Mouse (Mus musculus): ENCODE measurements around the gene Asic2.

Gene Asic2

GRCm38 (mm10) chr11:81612798-81613540, 355.3 kb downstream of the Asic2 start:
- DNase-seq (ENCODE audit: extremely low spot score, low read depth, low spot score), result peak; percentile 83

DNA sequence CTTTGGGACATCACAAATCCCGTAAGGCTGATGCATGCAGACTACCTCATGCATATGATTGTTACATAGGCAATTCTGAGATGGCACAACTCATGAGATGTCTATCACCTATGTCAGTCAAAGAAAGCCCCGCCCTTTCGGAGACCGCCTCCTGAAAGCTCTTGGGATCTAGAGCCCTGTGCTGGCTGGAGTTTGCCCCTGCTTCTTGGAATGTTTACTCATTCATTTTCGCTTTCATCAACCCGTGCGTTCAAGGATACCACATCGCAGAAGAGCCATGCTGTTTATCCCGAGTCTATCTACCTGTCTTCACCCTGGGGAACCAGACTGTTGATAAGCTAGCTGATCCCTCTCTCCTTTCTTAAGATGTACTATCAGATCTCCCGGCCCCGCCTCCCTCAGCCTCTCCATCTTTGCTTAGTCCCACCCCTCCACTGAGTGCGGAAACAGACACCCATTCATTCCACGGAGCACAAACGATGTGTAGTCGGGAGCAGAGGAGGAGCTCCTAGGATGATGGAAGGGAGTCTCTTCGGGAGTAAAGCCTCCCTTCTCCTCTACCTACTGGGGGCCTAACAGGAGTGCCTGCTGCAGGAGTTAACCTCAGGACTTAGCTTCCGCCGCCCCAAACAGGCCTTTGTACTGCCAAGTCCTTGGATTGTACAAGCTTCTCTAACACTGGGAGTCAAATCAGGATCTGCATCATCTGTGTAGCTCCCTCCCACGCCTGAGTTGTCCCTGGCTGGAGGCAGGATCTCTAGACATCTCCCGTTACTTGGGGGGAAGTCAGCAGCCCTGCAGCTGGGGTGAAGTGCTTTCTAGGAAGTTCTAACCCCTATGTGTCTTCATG, 356.1 kb downstream of the Asic2 start:
- DNase-seq (ENCODE audit: extremely low spot score, low read depth, low spot score), result no peak

DNA sequence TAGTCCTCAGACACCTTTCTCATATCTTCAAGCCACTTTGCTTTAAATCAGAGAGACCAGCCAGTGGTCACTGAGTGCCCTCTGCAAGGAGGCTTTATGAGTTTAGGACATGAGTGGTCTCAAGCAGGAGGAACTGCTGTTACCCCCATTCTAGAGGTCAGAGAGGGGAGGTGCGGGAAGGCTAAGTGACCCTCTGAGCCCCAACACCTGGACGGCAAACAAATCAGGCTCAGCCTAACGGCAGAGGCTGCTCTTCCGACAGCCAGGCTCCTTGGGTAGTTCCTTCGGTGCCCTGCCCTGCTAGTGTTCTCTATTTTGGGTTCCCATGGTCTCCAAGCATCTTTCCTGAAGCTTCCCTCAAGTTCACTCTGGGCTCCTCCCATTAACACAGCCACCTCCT, 357.8 kb downstream of the Asic2 start:
- DNase-seq (ENCODE audit: extremely low spot score, low read depth, low spot score), result no peak

GRCm38 (mm10) chr11:81602971-81603370, 365.3 kb downstream of the Asic2 start:
- DNase-seq (ENCODE audit: extremely low spot score, low read depth, low spot score), result no peak

GRCm38 (mm10) chr11:81601736-81602135, 366.5 kb downstream of the Asic2 start:
- no peak for DNase-seq (ENCODE audit: extremely low spot score, low read depth, low spot score)

DNA sequence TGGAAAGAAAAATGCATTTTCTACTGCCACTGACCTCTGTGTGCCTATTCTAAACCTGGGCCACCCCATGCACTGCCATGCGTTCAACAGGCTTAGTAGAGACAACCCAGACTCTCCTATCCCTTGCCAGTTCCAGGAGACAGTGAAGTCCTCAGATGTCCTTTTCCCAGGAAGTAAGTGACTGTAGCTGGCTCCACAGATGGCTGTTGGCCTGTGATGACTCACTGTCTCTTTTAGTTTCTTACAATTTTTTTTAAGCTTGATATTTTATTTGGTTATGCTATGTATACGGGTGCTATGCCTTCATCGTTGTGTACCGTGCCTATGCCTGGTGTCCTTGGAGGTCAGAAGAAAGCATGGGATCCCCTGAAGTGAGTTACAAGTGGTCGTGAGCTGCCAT, 370.7 kb downstream of the Asic2 start:
- DNase-seq (ENCODE audit: extremely low spot score, low read depth, low spot score), result no peak

- DNase-seq (ENCODE audit: extremely low spot score, low read depth, low spot score), result no peak
Observed at GRCm38 (mm10) chr11:81595235-81595634, 373.0 kb downstream of the Asic2 start.

- DNase-seq (ENCODE audit: extremely low spot score, low read depth, low spot score), result no peak
Observed at GRCm38 (mm10) chr11:81592776-81593175, 375.5 kb downstream of the Asic2 start.

GRCm38 (mm10) chr11:81590911-81591310, 377.3 kb downstream of the Asic2 start:
- no peak for DNase-seq (ENCODE audit: extremely low spot score, low read depth, low spot score)

- DNase-seq (ENCODE audit: extremely low spot score, low read depth, low spot score), result no peak
Observed at GRCm38 (mm10) chr11:81588630-81589029, 379.6 kb downstream of the Asic2 start.

DNA sequence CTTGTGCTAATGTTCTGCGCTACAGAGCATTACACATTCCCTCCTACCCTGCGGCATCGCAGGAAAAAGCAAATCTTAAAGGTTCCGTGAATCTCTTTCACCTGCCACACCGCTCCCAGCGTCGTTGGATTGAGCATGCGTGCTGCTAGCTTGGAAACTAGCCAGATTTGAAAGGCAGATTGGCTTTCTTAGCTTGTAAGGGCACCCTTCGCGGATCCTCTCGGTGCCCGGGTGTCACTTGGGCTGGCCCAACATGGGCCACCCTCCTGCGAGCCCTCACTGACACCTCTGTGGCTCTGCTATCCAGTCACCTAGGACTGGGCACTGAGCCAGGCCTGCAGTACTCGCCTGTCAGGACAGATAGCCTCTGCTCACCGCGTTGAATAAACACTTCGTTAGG, 380.3 kb downstream of the Asic2 start:
- DNase-seq (ENCODE audit: extremely low spot score, low read depth, low spot score), result no peak

DNA sequence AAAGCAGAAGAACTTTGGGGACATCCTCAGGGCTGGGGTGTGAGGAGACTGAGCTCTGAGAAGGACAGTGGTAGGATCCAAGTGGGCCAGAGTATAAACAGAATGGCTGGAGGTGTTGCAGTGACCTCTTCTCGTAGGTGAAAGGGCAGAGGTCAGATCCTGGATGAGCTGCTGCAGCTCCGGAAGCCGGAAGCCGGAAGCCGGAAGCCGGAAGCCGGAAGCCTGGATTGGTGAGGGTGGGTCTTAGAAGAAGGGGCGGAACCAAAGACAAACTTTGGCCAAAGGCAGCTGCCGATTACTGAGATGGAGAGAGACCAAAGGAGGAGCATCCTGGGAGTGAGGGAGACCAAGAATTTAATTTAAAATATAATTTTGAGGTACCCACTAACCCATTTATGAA, 381.1 kb downstream of the Asic2 start:
- no peak for DNase-seq (ENCODE audit: extremely low spot score, low read depth, low spot score)

- DNase-seq (ENCODE audit: extremely low spot score, low read depth, low spot score), result no peak
Observed at GRCm38 (mm10) chr11:81584506-81584905, 383.8 kb downstream of the Asic2 start.

DNA sequence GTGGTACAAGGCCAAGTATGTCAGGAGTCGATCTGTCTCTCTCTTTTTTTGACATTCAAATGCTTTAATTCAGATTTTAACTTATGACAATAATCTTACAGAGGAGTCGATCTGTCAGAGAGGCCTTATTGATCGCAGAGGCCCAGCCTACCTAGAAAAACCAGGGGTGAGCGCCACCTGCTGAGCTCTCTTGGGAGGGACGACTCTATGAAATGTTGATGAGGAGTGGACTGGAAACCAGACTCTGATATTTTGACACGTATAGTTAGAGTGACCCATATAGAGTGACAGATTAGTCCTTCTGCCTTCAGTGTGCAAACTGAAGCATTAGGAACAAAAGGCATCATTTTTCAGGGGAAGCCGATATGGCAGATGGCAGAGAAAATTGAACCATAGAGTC, 385.1 kb downstream of the Asic2 start:
- DNase-seq (ENCODE audit: extremely low spot score, low read depth, low spot score), result no peak

- no peak for DNase-seq (ENCODE audit: extremely low spot score, low read depth, low spot score)
Observed at GRCm38 (mm10) chr11:81582161-81582560, 386.1 kb downstream of the Asic2 start.

GRCm38 (mm10) chr11:81579753-81580152, 388.5 kb downstream of the Asic2 start:
- DNase-seq (ENCODE audit: extremely low spot score, low read depth, low spot score), result no peak

DNA sequence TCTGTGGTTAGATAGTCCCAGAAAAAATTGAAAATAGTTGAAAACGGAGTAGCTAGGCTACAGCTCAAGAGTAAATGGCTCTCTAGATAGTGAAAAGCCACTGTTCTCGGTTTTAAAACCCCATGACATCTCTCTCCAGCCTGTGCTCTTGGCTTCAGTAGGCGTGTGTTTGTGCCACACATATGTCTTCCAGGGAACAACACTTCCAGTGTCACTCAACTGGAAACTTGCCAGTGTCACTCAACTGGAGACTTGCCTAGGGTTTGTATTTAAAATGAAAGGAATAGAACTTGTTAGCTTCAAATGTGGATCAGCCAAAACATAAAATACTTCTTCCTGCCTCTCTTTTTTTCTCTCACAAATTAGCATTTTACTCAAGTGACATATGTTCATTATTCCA, 397.9 kb downstream of the Asic2 start:
- DNase-seq (ENCODE audit: extremely low spot score, low read depth, low spot score), result no peak

- DNase-seq (ENCODE audit: extremely low spot score, low read depth, low spot score), result no peak
Observed at GRCm38 (mm10) chr11:81564857-81565256, 403.4 kb downstream of the Asic2 start.

GRCm38 (mm10) chr11:81560374-81560773, 407.9 kb downstream of the Asic2 start:
- no peak for DNase-seq (ENCODE audit: extremely low spot score, low read depth, low spot score)

- DNase-seq (ENCODE audit: extremely low spot score, low read depth, low spot score), result no peak
Observed at GRCm38 (mm10) chr11:81543189-81543588, 425.1 kb downstream of the Asic2 start.

DNA sequence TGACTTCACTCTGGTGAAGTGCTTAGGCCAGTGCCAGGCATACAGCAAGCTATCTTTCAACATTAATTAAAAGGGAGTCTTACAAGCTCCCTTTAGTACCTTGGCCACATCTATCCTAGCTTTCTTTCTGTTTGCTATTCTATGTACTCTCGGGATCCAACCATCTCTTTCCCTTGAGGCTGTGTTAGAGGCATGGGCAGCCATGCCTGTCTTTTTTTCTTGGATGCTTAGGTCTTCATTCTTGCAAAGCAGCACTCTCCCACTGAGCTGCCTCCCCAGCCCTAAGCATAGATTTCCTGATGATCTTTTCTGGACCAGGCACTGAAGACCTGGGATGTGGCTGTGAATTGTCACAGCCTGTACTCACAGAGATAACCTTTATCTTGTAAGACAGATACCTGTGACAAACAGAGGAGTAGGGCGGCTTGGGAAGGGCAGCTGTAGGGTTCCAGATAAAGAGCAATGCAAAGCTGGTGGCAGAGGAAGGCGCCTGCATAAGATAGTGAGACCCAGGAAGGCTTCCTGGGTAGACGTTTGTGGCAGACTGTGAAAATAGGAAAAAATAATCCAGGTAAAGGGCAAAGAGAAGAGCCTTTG, 433.0 kb downstream of the Asic2 start:
- DNase-seq (ENCODE audit: extremely low spot score, low read depth, low spot score), result no peak

DNA sequence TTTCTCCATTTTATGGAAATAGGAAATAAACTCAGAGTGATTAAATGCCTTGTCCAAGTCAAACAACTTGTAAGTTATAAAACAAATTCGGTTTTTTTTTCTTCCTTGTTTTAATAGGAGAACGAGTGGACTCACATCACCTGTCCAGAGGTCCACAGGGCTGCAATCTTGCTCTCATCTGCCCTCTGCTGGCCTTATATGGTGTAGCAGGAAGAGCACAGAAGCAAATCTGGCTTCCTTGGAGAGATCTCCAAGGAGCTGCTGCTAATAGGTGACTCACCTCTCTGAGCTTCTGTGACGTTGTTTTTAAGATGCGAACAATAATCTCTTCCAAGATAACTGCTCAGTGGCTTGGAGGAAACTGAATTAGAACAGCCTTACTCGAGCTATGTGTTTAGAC, 433.6 kb downstream of the Asic2 start:
- DNase-seq (ENCODE audit: extremely low spot score, low read depth, low spot score), result peak; percentile 49
